Mouse (Mus musculus) megakaryocyte, embryonic 14.5 days (primary cell): Measurements from ENCODE around the gene Rnf126.

Experiments
- FLI1 ChIP-seq: IDR thresholded peaks from 2 replicates; pipeline ENCODE4 v1.6.1; 2012; ENCODE audit warnings: low read length, inconsistent platforms, mixed read lengths
- GATA1 ChIP-seq: IDR thresholded peaks from 3 replicates; pipeline ENCODE4 v1.6.1; 2012; ENCODE audit warnings: mixed read lengths, low read length, inconsistent platforms, borderline replicate concordance

DNA sequence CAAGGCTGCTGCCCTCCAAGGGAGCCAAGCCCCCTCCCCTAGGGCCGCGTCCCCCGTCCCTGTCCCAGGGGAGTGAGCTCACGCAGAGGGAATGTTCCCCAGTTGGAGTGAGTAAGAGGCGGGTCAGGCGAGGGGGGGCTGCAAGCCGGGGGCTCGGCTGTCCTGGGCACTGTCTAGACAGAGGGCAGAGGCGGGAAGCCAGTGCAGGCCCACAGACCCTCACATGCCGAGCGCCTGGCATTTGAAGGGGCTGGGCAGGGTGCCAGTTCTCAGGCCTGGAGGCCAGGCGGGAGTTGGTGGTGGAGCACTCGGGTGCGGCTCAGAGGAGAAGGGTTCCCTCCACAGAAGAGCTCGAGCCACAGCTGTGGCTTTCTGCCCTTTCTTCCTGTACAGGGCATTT, 11.3 kb upstream of the Rnf126 start:
- TF ChIP-seq FLI1 (no peak), GATA1 (no peak)
